Mouse (Mus musculus) kidney, postnatal 36 days (tissue): ENCODE measurements around the gene Samd13.

ENCODE experiments used
- DNase-seq, 2 experiments: peaks; one replicate each; pipeline ENCODE4 v3.0.0; 2021 to 2022; ENCODE audit warnings: mixed read lengths in 2 of 2

Samd13 gene

DNA sequence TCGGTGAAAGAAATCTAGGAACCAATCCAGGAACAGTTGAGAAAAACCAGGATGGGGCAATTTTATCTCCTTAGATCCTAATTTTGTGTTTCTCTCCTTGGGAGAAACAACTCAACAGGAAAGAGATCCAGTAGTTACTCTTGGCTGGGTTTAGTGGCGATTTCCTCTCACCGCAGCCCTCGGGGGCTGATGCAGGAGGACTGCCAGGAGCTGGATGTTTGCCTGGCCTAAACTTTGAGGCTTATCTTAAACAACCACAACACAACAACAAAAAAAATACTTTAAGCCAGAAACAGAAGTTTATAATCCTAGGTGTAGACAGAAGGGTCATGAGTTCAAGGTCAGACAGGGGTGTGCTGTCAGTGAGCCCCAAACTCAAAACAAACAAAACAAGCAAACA is 73.6 kb downstream of the Samd13 start:
- no peak for DNase-seq

- DNase-seq = no peak
These were observed 74.1 kb downstream of the Samd13 start for GRCm38 (mm10) chr3:146611261-146611660.

DNA sequence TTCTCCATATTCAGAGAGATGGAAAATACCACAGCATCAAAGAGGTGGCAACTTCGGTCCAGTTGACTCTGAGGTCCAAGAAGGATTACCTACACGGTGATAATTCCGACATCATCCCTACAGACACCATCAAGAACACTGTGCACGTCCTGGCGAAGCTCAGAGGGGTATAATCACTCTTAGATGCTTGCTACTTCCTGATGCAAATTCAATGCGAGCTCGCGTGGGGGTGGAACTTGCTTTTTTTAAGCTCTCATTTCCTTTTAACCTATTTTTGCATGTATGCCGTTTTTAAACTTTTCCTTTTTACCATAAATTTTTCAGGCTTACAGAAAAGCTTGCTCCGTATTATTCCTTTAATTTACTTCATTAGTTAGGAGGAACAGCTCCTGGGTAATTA is 75.1 kb downstream of the Samd13 start:
- DNase-seq = no peak

DNA sequence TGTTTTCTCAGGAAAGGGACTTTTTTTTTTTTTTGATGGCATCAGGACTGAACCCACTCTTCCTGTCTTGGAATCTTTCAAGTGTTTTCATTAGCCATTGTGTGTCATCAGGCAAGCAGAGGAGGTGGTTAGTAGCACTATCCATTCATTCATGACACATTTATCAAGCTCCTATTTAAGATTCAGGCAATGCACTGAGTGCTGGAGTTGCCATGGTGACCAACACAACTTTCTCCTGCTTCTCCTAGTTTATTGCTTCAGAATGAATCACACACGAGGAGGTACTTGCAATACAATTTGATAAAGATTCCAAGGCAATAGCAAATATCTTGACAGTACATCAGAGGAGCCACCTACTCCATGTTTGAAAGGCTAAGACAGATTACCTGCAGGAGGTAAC is 78.0 kb downstream of the Samd13 start:
- no peak for DNase-seq

GRCm38 (mm10) chr3:146604647-146605046 is 80.7 kb downstream of the Samd13 start:
- DNase-seq = no peak

- no peak for DNase-seq
These were observed 82.9 kb downstream of the Samd13 start for GRCm38 (mm10) chr3:146602531-146602930.

DNA sequence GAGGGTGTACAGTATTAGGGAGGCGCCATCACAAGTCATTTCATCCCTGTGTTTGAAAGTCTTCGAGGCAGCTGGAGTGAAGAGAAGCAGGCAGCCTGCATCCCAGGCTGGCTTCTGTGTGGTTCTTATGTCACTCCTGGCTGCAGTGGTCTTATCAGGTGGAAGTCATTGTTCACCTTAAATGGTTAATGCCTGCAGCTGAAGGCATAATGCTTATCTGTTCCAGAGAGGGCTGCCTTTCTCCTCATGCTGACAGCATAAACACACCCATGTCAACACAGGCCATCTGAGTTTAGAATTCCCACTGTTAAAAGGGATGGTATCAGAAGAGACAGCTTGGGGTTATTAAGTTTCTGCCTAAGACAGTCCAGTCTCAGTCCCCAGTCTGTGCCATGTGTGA is 84.2 kb downstream of the Samd13 start:
- DNase-seq = no peak

DNA sequence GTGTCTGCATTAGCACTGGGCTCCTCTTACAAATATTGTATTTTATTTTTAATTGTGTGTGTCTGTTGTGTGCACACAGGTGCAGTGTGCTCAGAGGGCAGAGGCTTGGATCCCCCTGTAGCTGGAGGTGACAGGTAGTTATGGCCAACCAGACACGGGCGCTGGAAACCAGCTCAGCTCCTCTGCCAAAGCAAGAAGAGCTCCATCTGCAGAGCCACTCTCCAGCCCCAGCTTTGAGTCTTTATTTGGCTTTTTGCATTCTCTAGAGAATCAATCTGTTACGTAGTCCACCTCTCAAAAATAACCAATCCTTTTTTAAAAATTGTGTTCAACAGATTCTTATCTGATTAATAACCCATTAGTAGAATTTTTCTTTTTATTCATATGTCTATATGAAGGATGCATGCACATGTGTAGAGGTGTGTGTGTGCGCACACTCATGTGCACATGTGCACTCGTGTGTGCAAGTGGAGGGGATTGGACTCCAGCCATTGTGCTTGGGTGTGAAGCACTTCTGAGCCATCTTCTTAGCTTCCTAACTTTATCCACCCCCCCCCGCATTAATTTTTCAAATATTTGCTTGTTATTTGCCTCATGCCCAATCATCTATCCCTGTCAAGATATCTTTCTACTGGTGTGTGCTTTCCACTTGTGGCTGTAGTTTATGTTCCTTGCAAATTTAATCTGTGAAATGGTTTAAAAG is 86.0 kb downstream of the Samd13 start:
- no peak for DNase-seq

GRCm38 (mm10) chr3:146598411-146598810 is 87.0 kb downstream of the Samd13 start:
- no peak for DNase-seq

DNA sequence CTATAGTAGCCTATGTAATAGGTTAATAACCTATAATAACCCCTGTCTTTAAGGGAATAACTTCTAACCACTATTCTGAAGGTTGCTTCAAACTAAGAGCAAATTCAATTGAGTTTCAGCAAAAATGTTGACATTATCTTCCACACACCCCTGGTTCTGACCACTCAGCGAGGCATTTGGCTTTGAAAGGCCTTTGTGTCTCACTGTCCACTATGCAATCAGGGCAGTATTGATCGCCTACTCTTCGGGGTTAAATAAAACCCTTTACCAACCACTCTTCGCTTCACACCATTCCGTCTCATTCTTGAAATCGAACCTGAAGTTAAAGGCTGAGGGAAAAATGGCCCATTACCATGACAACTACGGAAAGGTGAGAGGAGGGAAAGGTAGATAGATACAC is 88.5 kb downstream of the Samd13 start:
- DNase-seq = no peak

GRCm38 (mm10) chr3:146596387-146596786 is 89.0 kb downstream of the Samd13 start:
- no peak for DNase-seq

DNA sequence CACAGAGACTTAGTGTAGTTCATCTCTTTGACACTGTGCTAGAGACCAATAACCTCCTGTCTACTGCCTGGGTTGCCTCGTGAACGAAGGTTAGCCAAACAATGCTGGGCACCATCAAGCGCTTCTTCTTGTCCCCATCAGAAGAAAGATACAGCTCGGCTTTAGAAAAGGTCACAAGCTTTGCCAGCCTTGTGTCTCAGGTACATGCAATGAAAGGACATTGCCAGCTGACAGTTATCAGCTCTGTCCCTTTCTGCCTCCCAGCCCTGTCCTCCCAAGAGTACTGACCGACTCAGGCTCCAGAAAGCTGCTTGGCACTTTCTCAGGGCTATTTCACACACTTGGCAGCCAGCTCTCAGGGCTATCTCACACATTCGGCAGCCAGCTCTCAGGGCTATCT is 90.0 kb downstream of the Samd13 start:
- no peak for DNase-seq
